Mouse (Mus musculus) bone marrow macrophage, adult 2 months (primary cell): ENCODE results near the gene Tnfsf9.

Source experiments
- CTCF ChIP-seq: IDR thresholded peaks from 2 replicates; pipeline ENCODE4 v1.5.1; 2012; ENCODE audit warnings: low read depth, mild to moderate bottlenecking, low read length, moderate library complexity
- POLR2A ChIP-seq: IDR thresholded peaks from 2 replicates; pipeline ENCODE4 v1.6.1; 2012; ENCODE audit warnings: mild to moderate bottlenecking, low read depth, low read length, borderline replicate concordance

GRCm38 (mm10) chr17:57095855-57096622, 9.1 kb upstream of the Tnfsf9 start:
- TF ChIP-seq CTCF (no peak), POLR2A (no peak)
